Mouse (Mus musculus) lung, adult 2 months (tissue): ENCODE results near the gene Racgap1.

Source experiments
- CTCF ChIP-seq: fragments of 200-500 bp; IDR thresholded peaks from 2 replicates; pipeline ENCODE4 v1.5.1; 2011; ENCODE audit warnings: mild to moderate bottlenecking, low read length, control low read depth; ENCODE audit not compliant: insufficient read depth
- POLR2A ChIP-seq: fragments of 200-500 bp; IDR thresholded peaks from 2 replicates; pipeline ENCODE4 v1.6.1; 2011; ENCODE audit warnings: low read depth, mild to moderate bottlenecking, control low read depth, low read length, borderline replicate concordance; ENCODE audit errors: extremely low read depth

DNA sequence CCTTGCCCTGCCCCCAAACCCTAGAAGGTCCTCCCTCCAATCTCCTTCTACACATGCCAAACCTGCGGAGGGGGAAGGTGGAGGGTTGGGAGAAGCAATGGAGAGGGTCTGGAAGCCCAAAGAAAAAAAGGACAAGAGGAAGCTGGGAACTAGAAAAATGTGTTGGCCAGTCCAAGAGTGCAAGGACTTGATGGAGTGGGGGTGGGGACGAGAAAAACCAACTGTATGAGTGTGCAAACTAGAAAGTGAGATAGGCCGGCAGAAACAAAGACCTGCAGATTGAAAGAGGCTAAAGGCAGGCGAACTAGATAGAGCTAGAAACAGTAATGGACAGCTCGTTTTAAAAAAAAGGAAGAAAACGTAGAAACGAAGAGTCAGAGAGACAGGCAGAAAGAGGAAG is 61.8 kb downstream of the Racgap1 start:
- no peak for TF ChIP-seq CTCF
- no peak for TF ChIP-seq POLR2A
